Mouse (Mus musculus) brain, embryonic 14.5 days (tissue): ENCODE measurements at regions not wholly inside any gene's neighbourhood (a gene's known extent, or its start where the extent isn't known, plus 50 kb on each side); places are given as distances from the start of the nearest gene placed in this dataset.

Experiments used
- CTCF ChIP-seq: fragments of 200-500 bp; IDR thresholded peaks from 2 replicates; pipeline ENCODE4 v1.5.1; 2012; ENCODE audit warnings: inconsistent platforms, mild to moderate bottlenecking, moderate library complexity, borderline replicate concordance; ENCODE audit not compliant: insufficient read depth, insufficient read length; ENCODE audit errors: extremely low read depth
- POLR2A ChIP-seq: fragments of 200-500 bp; IDR thresholded peaks from 2 replicates; pipeline ENCODE4 v1.6.1; 2012; ENCODE audit warnings: mild to moderate bottlenecking, inconsistent platforms, borderline replicate concordance; ENCODE audit not compliant: poor library complexity, insufficient read depth, insufficient read length, severe bottlenecking; ENCODE audit errors: extremely low read depth

GRCm38 (mm10) chr16:55540336-55541015, 242.7 kb upstream of the Zpld1 start:
- TF ChIP-seq CTCF: no peak
- no peak for TF ChIP-seq POLR2A
